Mouse (Mus musculus) erythroblast, embryonic 14.5 days (primary cell): ENCODE measurements at regions not wholly inside any gene's neighbourhood (a gene's known extent, or its start where the extent isn't known, plus 50 kb on each side); places are given as distances from the start of the nearest gene placed in this dataset.

Experiments used
- H3K27me3 ChIP-seq: 2 replicates; pipeline ENCODE4 v1.6.1; 2012; ENCODE audit warnings: inconsistent platforms; ENCODE audit not compliant: control insufficient read depth
- H3K36me3 ChIP-seq: 2 replicates; pipeline ENCODE4 v1.6.1; 2012; ENCODE audit warnings: mild to moderate bottlenecking, inconsistent platforms; ENCODE audit not compliant: control insufficient read depth
- H3K4me1 ChIP-seq: 2 replicates; pipeline ENCODE4 v1.6.1; 2012; ENCODE audit warnings: inconsistent platforms; ENCODE audit not compliant: control insufficient read depth
- H3K4me3 ChIP-seq: replicated peaks from 2 replicates; pipeline ENCODE3; 2012; ENCODE audit warnings: moderate library complexity, mild to moderate bottlenecking, inconsistent platforms
- H3K9me3 ChIP-seq: 2 replicates; pipeline ENCODE4 v1.6.1; 2012; ENCODE audit warnings: low read length, inconsistent platforms, mixed read lengths; ENCODE audit not compliant: control insufficient read depth
- GATA1 ChIP-seq: IDR thresholded peaks from 2 replicates; pipeline ENCODE4 v1.6.1; 2012; ENCODE audit warnings: low read length, inconsistent platforms, mixed read lengths
- TAL1 ChIP-seq: IDR thresholded peaks from 3 replicates; pipeline ENCODE4 v1.6.1; 2012; ENCODE audit warnings: low read length, inconsistent platforms, mixed read lengths

GRCm38 (mm10) chr10:83884553-83884952, 161.9 kb downstream of the 1500009L16Rik start:
- Histone ChIP-seq H3K9me3 (no peaks in the 10 kb centered on the region), H3K4me3 (no peak overlapping the region), H3K4me1 (no peaks in the 10 kb centered on the region), H3K36me3 (no peaks in the 10 kb centered on the region), H3K27me3 (no peaks in the 10 kb centered on the region)
- no peak for TF ChIP-seq TAL1
- TF ChIP-seq GATA1, result no peak

- H3K4me3 ChIP-seq, result no peak overlapping the region
- no peaks in the 10 kb centered on the region for H3K9me3 ChIP-seq
- no peaks in the 10 kb centered on the region for H3K36me3 ChIP-seq
- H3K4me1 ChIP-seq, result no peaks in the 10 kb centered on the region
- no peak for TF ChIP-seq GATA1
- TF ChIP-seq TAL1, result no peak
- H3K27me3 ChIP-seq, result no peaks in the 10 kb centered on the region
Measured at GRCm38 (mm10) chr10:83888587-83888986, 165.9 kb downstream of the 1500009L16Rik start.

DNA sequence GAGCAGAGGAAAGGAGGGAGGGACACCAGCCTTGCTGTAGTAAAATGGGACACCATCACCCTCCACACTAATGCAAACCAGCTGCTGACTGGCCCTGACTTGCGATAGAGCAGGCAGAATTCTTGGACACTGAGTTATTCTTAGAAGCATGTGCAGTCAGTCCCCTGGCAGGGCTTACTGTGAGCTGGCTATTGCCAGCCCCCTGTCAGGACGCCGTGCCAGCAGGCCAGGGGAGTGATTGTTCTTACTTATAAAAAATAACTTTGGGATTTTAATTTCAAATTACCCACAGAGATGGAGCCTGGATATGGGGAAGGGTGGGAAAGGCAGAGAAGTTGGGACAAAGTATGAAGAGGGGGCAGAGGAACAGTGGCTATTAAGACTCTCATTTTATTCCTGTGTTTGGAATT, 173.1 kb downstream of the 1500009L16Rik start:
- H3K4me3 ChIP-seq, result no peak overlapping the region
- no peaks in the 10 kb centered on the region for H3K36me3 ChIP-seq
- no peaks in the 10 kb centered on the region for H3K4me1 ChIP-seq
- TF ChIP-seq GATA1 (no peak), TAL1 (no peak)
- no peaks in the 10 kb centered on the region for H3K9me3 ChIP-seq
- H3K27me3 ChIP-seq, result no peaks in the 10 kb centered on the region

- Histone ChIP-seq H3K4me3 (no peak overlapping the region), H3K36me3 (no peaks in the 10 kb centered on the region), H3K9me3 (no peaks in the 10 kb centered on the region), H3K27me3 (no peaks in the 10 kb centered on the region), H3K4me1 (no peaks in the 10 kb centered on the region)
- no peak for TF ChIP-seq GATA1
- TF ChIP-seq TAL1, result no peak
Measured at GRCm38 (mm10) chr10:83896160-83896559, 173.5 kb downstream of the 1500009L16Rik start.

DNA sequence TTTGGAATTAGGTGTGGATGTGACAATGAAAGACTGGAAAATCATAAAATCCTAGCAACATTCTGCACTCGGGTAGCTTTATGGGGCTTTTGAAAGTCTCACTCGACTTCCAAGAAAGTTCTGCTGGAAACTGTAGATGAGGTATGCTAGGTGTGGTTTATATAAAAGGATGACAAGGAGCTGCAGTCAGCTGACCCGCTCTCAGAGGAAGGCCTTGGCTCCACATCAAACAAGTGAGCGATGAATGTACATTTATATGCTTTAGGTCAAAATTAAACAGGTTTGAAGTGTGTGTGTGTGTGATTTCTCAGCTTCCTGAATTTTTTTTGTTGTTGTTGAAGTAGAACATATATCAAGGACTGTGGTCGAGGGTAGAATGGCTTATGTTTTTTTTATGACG, 174.9 kb downstream of the 1500009L16Rik start:
- H3K4me1 ChIP-seq, result no peaks in the 10 kb centered on the region
- no peak for TF ChIP-seq TAL1
- no peak for TF ChIP-seq GATA1

DNA sequence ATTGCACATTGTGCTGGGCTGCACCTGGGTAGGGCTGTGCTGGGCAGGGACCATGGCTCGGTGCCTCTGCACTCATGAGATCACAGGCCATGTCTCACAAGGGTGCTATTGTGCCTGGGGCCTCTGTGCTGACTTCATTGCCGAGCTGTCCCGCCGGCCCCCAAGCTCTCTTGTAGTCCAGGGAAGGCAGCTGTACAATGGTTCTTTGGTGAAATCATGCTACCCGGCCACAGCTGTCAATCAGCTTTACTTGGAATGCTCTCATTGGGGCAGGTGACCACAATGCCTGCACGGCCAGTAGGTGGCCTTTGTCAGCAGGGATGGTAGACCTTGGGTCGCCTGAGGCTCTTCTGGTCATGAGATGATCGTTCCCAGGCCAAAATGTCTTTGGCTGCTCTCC, 184.1 kb downstream of the 1500009L16Rik start:
- no peaks in the 10 kb centered on the region for H3K27me3 ChIP-seq
- H3K4me3 ChIP-seq, result no peak overlapping the region
- H3K36me3 ChIP-seq, result no peaks in the 10 kb centered on the region
- no peaks in the 10 kb centered on the region; the same call in 1 of the 2 replicates for H3K9me3 ChIP-seq
- no peaks in the 10 kb centered on the region for H3K4me1 ChIP-seq
- TF ChIP-seq GATA1 (no peak), TAL1 (no peak)

More for the DNA sequence above, 174.9 kb downstream of the 1500009L16Rik start:
- no peaks in the 10 kb centered on the region for H3K27me3 ChIP-seq
- no peaks in the 10 kb centered on the region for H3K9me3 ChIP-seq
- H3K36me3 ChIP-seq, result no peaks in the 10 kb centered on the region
- no peak overlapping the region for H3K4me3 ChIP-seq

GRCm38 (mm10) chr10:83910649-83911370, 188.1 kb downstream of the 1500009L16Rik start:
- H3K9me3 ChIP-seq, result no peaks in the 10 kb centered on the region; the same call in 1 of the 2 replicates
- H3K4me1 ChIP-seq, result no peaks in the 10 kb centered on the region
- H3K27me3 ChIP-seq, result no peaks in the 10 kb centered on the region
- no peak overlapping the region for H3K4me3 ChIP-seq
- no peaks in the 10 kb centered on the region for H3K36me3 ChIP-seq
- TF ChIP-seq GATA1 (no peak), TAL1 (no peak)

GRCm38 (mm10) chr10:83914401-83915132, 191.9 kb downstream of the 1500009L16Rik start:
- Histone ChIP-seq H3K4me1 (no peaks in the 10 kb centered on the region), H3K9me3 (peaks cover 4% of the 10 kb centered on the region), H3K4me3 (no peak overlapping the region), H3K36me3 (no peaks in the 10 kb centered on the region), H3K27me3 (no peaks in the 10 kb centered on the region)
- no peak for TF ChIP-seq TAL1
- no peak for TF ChIP-seq GATA1

GRCm38 (mm10) chr10:83915133-83915730, 192.6 kb downstream of the 1500009L16Rik start:
- no peaks in the 10 kb centered on the region for H3K36me3 ChIP-seq
- H3K27me3 ChIP-seq, result no peaks in the 10 kb centered on the region
- TF ChIP-seq TAL1 (no peak), GATA1 (no peak)
- H3K4me1 ChIP-seq, result no peaks in the 10 kb centered on the region
- H3K4me3 ChIP-seq, result no peak overlapping the region
- peaks cover 8% of the 10 kb centered on the region for H3K9me3 ChIP-seq
